In genomic region chr13:63321689-63322088, GRCm38 (mm10) we compare ENCODE assay signal across 17 mouse cellular contexts.
A peak's percentile ranks its signal among the peaks of the same experiment; 100 is the strongest.
DNase-seq lines count a peak whose midpoint lies in the region; ATAC-seq and TF ChIP-seq lines count a peak whose summit lies in the region.
"Had no signal": no experiment of that assay in that cellular context is flagged by ENCODE, and none has a peak within 500 bp of the region (broad histone marks: within the 10 kb centered on the region; RNA-seq: fewer than 3 reads in every experiment).

No protein-coding gene starts in this region.

- peaks cover 4% of the 10 kb centered on the region; the same call in 1 of the 2 replicates for H3K36me3 ChIP-seq in kidney, embryonic 14.5 days (ENCODE audit: control insufficient read depth, insufficient read depth, low read length)
- no peaks in the 10 kb centered on the region for H3K36me3 ChIP-seq in kidney, adult 2 months (ENCODE audit: control insufficient read depth, insufficient read depth, low read length)
- H3K36me3 ChIP-seq in lung, embryonic 14.5 days (ENCODE audit: insufficient read depth): 0 out of 2 replicates have a peak, but pooled peaks cover 6% of the 10 kb centered on the region
- H3K36me3 ChIP-seq: forebrain, embryonic 15.5 days had no signal

- DNase-seq in adrenal gland, adult (ENCODE audit: inconsistent age in 2 of 2, low spot score in 1 of 2): peak; percentile 17 to 47
- no peak for DNase-seq in adrenal gland, postnatal 36 days
- no peak for DNase-seq in kidney, adult 2 months
- no peak for DNase-seq in lung, embryonic 14.5 days
- no peak for DNase-seq in lung, postnatal 25 days (ENCODE audit: low spot score)
- DNase-seq in induced T-regulatory cell, adult 2 months (ENCODE audit: low read depth): peak; percentile 8
- DNase-seq: cerebellum, postnatal 14 days; gastrocnemius, postnatal 25 days; kidney, adult 9 months; layer of hippocampus, postnatal 36 days; lung, postnatal 36 days had no signal

- H3K4me1 ChIP-seq in kidney, embryonic 14.5 days (ENCODE audit: control insufficient read depth, insufficient read depth, low read length): peaks cover 31% of the 10 kb centered on the region
- peaks cover 12% of the 10 kb centered on the region for H3K4me1 ChIP-seq in kidney, adult 2 months (ENCODE audit: control insufficient read depth, insufficient read depth, low read length)
- H3K4me1 ChIP-seq in lung, embryonic 14.5 days (ENCODE audit: insufficient read depth): peaks cover 21% of the 10 kb centered on the region

- H3K4me3 ChIP-seq in kidney, embryonic 14.5 days (ENCODE audit: low read length): no peak overlapping the region
- H3K4me3 ChIP-seq in kidney, adult 2 months (ENCODE audit: insufficient read depth, low read depth, low read length): no peak overlapping the region
- H3K4me3 ChIP-seq in lung, embryonic 14.5 days (ENCODE audit: low read depth, low read length): no peak overlapping the region
- H3K4me3 ChIP-seq: forebrain, embryonic 15.5 days; heart, embryonic 13.5 days; neural tube, embryonic 13.5 days had no signal

- TF ChIP-seq CTCF in kidney, adult 2 months (conservative IDR thresholded peaks at IDR 0.05; ENCODE audit: insufficient read depth, insufficient read length, low read depth, low read length): no peak; the same call in 1 of the 2 replicates
- 0 out of 2 replicates have a peak, but pooled peaks have one; percentile 2 for TF ChIP-seq CTCF in lung, embryonic 14.5 days (IDR thresholded peaks at IDR 0.05; ENCODE audit: low read depth)

- ATAC-seq in kidney, embryonic 14.5 days (ENCODE audit: low FRiP score, low TSS enrichment): peak; percentile 56
- ATAC-seq in lung, embryonic 14.5 days (ENCODE audit: insufficient read depth): no peak
- ATAC-seq in monocyte, adult 5-6 weeks (replicated peaks; ENCODE audit: insufficient number of reproducible peaks, low FRiP score, low TSS enrichment, poor library complexity, severe bottlenecking): no peak
- ATAC-seq: forebrain, embryonic 15.5 days; Patski had no signal

- H3K27ac ChIP-seq in kidney, embryonic 14.5 days (ENCODE audit: low read depth, low read length): no peak overlapping the region; the same call in 1 of the 2 replicates
- no peak overlapping the region for H3K27ac ChIP-seq in kidney, adult 2 months (ENCODE audit: insufficient read depth, low read depth, low read length)
- H3K27ac ChIP-seq in lung, embryonic 14.5 days (ENCODE audit: low read depth): no peak overlapping the region
- H3K27ac ChIP-seq: forebrain, embryonic 15.5 days; heart, embryonic 13.5 days; neural tube, embryonic 13.5 days had no signal

- H3K27me3 ChIP-seq in kidney, embryonic 14.5 days (ENCODE audit: control insufficient read depth, insufficient read depth, low read length): no peaks in the 10 kb centered on the region
- H3K27me3 ChIP-seq in kidney, adult 2 months (replicated peaks; ENCODE audit: control insufficient read depth, insufficient read depth, low read length): no peaks in the 10 kb centered on the region
- no peaks in the 10 kb centered on the region for H3K27me3 ChIP-seq in lung, embryonic 14.5 days (ENCODE audit: insufficient read depth, low read length)
- H3K27me3 ChIP-seq: forebrain, embryonic 15.5 days; heart, embryonic 13.5 days; neural tube, embryonic 13.5 days; Patski had no signal

- H3K4me2 ChIP-seq in kidney, embryonic 14.5 days (replicated peaks; ENCODE audit: low read depth, low read length): no peak overlapping the region
- no peak overlapping the region for H3K4me2 ChIP-seq in lung, embryonic 14.5 days
- H3K4me2 ChIP-seq: forebrain, embryonic 15.5 days; heart, embryonic 13.5 days; neural tube, embryonic 13.5 days had no signal

- no peak overlapping the region for H3K9ac ChIP-seq in kidney, embryonic 14.5 days (ENCODE audit: low read depth, low read length)
- no peak overlapping the region for H3K9ac ChIP-seq in lung, embryonic 14.5 days
- H3K9ac ChIP-seq: forebrain, embryonic 15.5 days; heart, embryonic 13.5 days; neural tube, embryonic 13.5 days had no signal

- WGBS in kidney, embryonic 14.5 days: 33% methylated on average over 5 of the region's 5 CpGs
- 84% methylated on average over 5 of the region's 5 CpGs for WGBS in kidney, adult 2 months
- WGBS in lung, embryonic 14.5 days: 61% methylated on average over 5 of the region's 5 CpGs

- no peaks in the 10 kb centered on the region for H3K9me3 ChIP-seq in kidney, embryonic 14.5 days (ENCODE audit: control insufficient read depth, low read length)
- H3K9me3 ChIP-seq in lung, embryonic 14.5 days (ENCODE audit: low read depth, low read length): no peaks in the 10 kb centered on the region
- H3K9me3 ChIP-seq: forebrain, embryonic 15.5 days; heart, embryonic 13.5 days; neural tube, embryonic 13.5 days had no signal

- no peak for TF ChIP-seq POLR2A in kidney, adult 2 months (IDR thresholded peaks at IDR 0.05; ENCODE audit: low read depth, low read length)

Comparison
In these comparisons a context has a peak if more than half of its experiments do, and no peak if none do; other contexts are left out.
1. DNase-seq: peak in adrenal gland, adult (2 of 2) and induced T-regulatory cell, adult 2 months (single experiment); none in adrenal gland, postnatal 36 days (0 of 2), kidney, adult 2 months (single experiment), lung, embryonic 14.5 days (single experiment) and lung, postnatal 25 days (single experiment).